Mouse (Mus musculus) forebrain, embryonic 11.5 days (tissue): ENCODE data around the gene Apof. TPM values are rescaled to one million over a fixed set of nuclear protein-coding genes. Genes with fewer than 3 reads are reported as not detected.

ENCODE experiments used
- ATAC-seq: fragments of 200-750 bp; cut with Nextera tagmentation; replicated peaks from 2 replicates; pipeline ENCODE4 v1.8.0; 2017; ENCODE audit warnings: moderate TSS enrichment; ENCODE audit not compliant: low FRiP score
- DNase-seq: peaks from one replicate; pipeline ENCODE4 v3.0.0-alpha.2; 2017; ENCODE audit warnings: low spot score
- H3K27ac ChIP-seq: fragments of 300-500 bp; sonication (generic); 2 replicates; pipeline ENCODE4 v1.5.1; 2014; ENCODE audit warnings: low read depth, low read length
- H3K27me3 ChIP-seq: fragments of 300-500 bp; sonication (generic); 2 replicates; pipeline ENCODE4 v1.6.1; 2014; ENCODE audit warnings: mild to moderate bottlenecking, low read length, mixed read lengths; ENCODE audit not compliant: control insufficient read depth, insufficient read depth
- H3K36me3 ChIP-seq: fragments of 300-500 bp; sonication (generic); 2 replicates; pipeline ENCODE4 v1.6.1; 2014; ENCODE audit warnings: mild to moderate bottlenecking, low read length, moderate library complexity, mixed read lengths; ENCODE audit not compliant: control insufficient read depth, insufficient read depth
- H3K4me1 ChIP-seq: fragments of 300-500 bp; sonication (generic); replicated peaks from 2 replicates; pipeline ENCODE4 v1.6.1; 2014; ENCODE audit warnings: low read length, mixed read lengths; ENCODE audit not compliant: control insufficient read depth, insufficient read depth
- H3K4me2 ChIP-seq: fragments of 300-500 bp; sonication (generic); 2 replicates; pipeline ENCODE4 v1.6.1; 2014; ENCODE audit warnings: low read depth, mild to moderate bottlenecking, low read length, moderate library complexity, mixed read lengths; ENCODE audit not compliant: severe bottlenecking
- H3K4me3 ChIP-seq: fragments of 300-500 bp; sonication (generic); 2 replicates; pipeline ENCODE4 v1.5.1; 2014; ENCODE audit warnings: low read depth, low read length
- H3K9ac ChIP-seq: fragments of 300-500 bp; sonication (generic); 2 replicates; pipeline ENCODE4 v1.6.1; 2014; ENCODE audit warnings: low read length
- H3K9me3 ChIP-seq: fragments of 300-500 bp; sonication (generic); 2 replicates; pipeline ENCODE4 v1.6.1; 2016; ENCODE audit warnings: low read length, mixed read lengths; ENCODE audit not compliant: control insufficient read depth
- WGBS: fragments of 180-500 bp; shearing (Covaris S2); extraction: QIAGEN DNeasy Blood & Tissue Kit; methylation state at CpG from one replicate; pipeline ENCODE4 v1.1.7; 2014; 5-methylcytosine and 5-hydroxymethylcytosine counted together
- polyA plus RNA-seq: library from polyadenylated mRNA; unstranded; fragments of >200 nt; fragmentation: Nextera tagmentation; extraction: Ambion mirVana; gene quantifications from 2 replicates; pipeline ENCODE4 v1.2.1, GENCODE M21; 2014

Gene Apof
- polyA plus RNA-seq, 1 experiment from 2014 or later, result not detected

- Histone ChIP-seq H3K9me3 (no peaks in the 10 kb centered on the region), H3K36me3 (peaks cover 10% of the 10 kb centered on the region; the same call in 1 of the 2 replicates), H3K9ac (no peak overlapping the region), H3K4me3 (no peak overlapping the region), H3K4me1 (no peaks in the 10 kb centered on the region), H3K27me3 (no peaks in the 10 kb centered on the region), H3K4me2 (no peak overlapping the region), H3K27ac (no peak overlapping the region)
- DNase-seq, result no peak
- ATAC-seq, result no peak
- WGBS, result 94% methylated on average over 8 of the region's 8 CpGs
Measured at GRCm38 (mm10) chr10:128315578-128315977, 47.1 kb downstream of the Apof start.

Other genes starting within 250 kb of the Apof start
- gene Naca, start 233.1 kb upstream of the Apof start, polyA plus RNA-seq, result 855 and 939 TPM in 2 replicates
- 638 and 692 TPM in 2 replicates for gene Ptges3, start 209.7 kb upstream of the Apof start, polyA plus RNA-seq
- gene Atp5b, start 185.4 kb upstream of the Apof start, polyA plus RNA-seq, result 2,200 and 2,324 TPM in 2 replicates
- gene Baz2a, start 177.1 kb upstream of the Apof start, polyA plus RNA-seq, result 20.9 and 21.9 TPM in 2 replicates
- gene Rbms2, start 88.4 kb upstream of the Apof start, polyA plus RNA-seq, result 21.7 and 22.3 TPM in 2 replicates
- gene Gls2, start 74.2 kb upstream of the Apof start, polyA plus RNA-seq, result 1.3 and 1.7 TPM in 2 replicates
- 23.1 and 26.7 TPM in 2 replicates for gene Spryd4, start 56.9 kb upstream of the Apof start, polyA plus RNA-seq
- gene Mip, start 42.8 kb upstream of the Apof start, polyA plus RNA-seq, result 0.28 and 0.55 TPM in 2 replicates
- gene Timeless, start 36.6 kb upstream of the Apof start, polyA plus RNA-seq, result 81.7 and 89.7 TPM in 2 replicates
- gene Apon, start 14.6 kb upstream of the Apof start, polyA plus RNA-seq, result 0.77 and 0.89 TPM in 2 replicates
- 16.1 and 16.4 TPM in 2 replicates for gene Stat2, start 1.9 kb downstream of the Apof start, polyA plus RNA-seq
- gene Il23a, start 30.1 kb downstream of the Apof start, polyA plus RNA-seq, result not detected in 2 replicates
- 45.2 and 46.1 TPM in 2 replicates for gene Pan2, start 34.7 kb downstream of the Apof start, polyA plus RNA-seq
- 222 and 224 TPM in 2 replicates for gene Cnpy2, start 53.8 kb downstream of the Apof start, polyA plus RNA-seq
- gene Cs, start 69.1 kb downstream of the Apof start, polyA plus RNA-seq, result 263 and 278 TPM in 2 replicates
- gene Coq10a, start 100.3 kb downstream of the Apof start, polyA plus RNA-seq, result 21.0 and 23.1 TPM in 2 replicates
- gene Ankrd52, start 108.4 kb downstream of the Apof start, polyA plus RNA-seq, result 13.3 and 15.4 TPM in 2 replicates
- gene Slc39a5, start 132.6 kb downstream of the Apof start, polyA plus RNA-seq, result 0.24 TPM in 1 of 2 replicates, not detected in the other
- 151 TPM in 2 replicates for gene Nabp2, start 142.8 kb downstream of the Apof start, polyA plus RNA-seq
- 41.5 and 47.9 TPM in 2 replicates for gene Rnf41, start 143.0 kb downstream of the Apof start, polyA plus RNA-seq
- gene Smarcc2, start 190.6 kb downstream of the Apof start, polyA plus RNA-seq, result 139 and 144 TPM in 2 replicates
- gene Myl6, start 225.5 kb downstream of the Apof start, polyA plus RNA-seq, result 620 and 659 TPM in 2 replicates
- 3.0 and 3.4 TPM in 2 replicates for gene Myl6b, start 230.0 kb downstream of the Apof start, polyA plus RNA-seq